Mouse (Mus musculus): ENCODE results near the gene Vps13d. TPM values are rescaled to one million over a fixed set of nuclear protein-coding genes. Genes with fewer than 3 reads are reported as not detected.
A peak's percentile ranks its signal among the peaks of the same experiment; 100 is the strongest.

Gene Vps13d
- polyA plus RNA-seq, 1 experiment from 2014 or later: 8.5 TPM

DNA sequence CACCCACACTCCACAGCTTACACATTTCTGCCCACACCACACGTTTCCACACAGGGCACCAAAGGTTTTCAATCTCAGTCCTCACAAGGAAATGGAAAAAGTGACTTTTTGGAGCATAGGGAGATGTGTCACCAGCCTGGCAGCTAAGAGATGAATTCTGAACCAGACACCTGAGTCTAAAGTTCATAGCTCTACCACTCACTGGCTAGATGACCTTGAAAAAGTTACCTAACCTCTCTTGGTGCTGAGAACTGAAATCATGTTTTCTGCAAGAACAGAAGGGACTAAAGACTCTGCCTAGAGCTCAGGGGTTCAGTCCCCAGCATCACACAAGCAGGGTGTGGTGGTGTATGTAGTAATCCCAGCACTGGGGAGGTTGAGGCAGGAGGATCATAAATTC lies 25.2 kb upstream of the Vps13d start:
- no peaks in the 10 kb centered on the region for H3K36me3 ChIP-seq (ENCODE audit: insufficient read depth)
- no peak for DNase-seq
- ATAC-seq (ENCODE audit: insufficient read depth): no peak
- H3K27ac ChIP-seq (ENCODE audit: low read depth): no peak overlapping the region
- no peak for TF ChIP-seq CTCF (IDR thresholded peaks at IDR 0.05; ENCODE audit: low read depth)
- no peak overlapping the region for H3K4me2 ChIP-seq
- no peaks in the 10 kb centered on the region for H3K27me3 ChIP-seq (ENCODE audit: insufficient read depth, low read length)
- no peaks in the 10 kb centered on the region for H3K4me1 ChIP-seq (ENCODE audit: insufficient read depth)
- no peak overlapping the region for H3K4me3 ChIP-seq (ENCODE audit: low read depth, low read length)
- H3K9ac ChIP-seq: no peak overlapping the region
- 53% methylated on average over 1 of the region's 1 CpGs for WGBS
- H3K9me3 ChIP-seq (ENCODE audit: low read depth, low read length): no peaks in the 10 kb centered on the region

DNA sequence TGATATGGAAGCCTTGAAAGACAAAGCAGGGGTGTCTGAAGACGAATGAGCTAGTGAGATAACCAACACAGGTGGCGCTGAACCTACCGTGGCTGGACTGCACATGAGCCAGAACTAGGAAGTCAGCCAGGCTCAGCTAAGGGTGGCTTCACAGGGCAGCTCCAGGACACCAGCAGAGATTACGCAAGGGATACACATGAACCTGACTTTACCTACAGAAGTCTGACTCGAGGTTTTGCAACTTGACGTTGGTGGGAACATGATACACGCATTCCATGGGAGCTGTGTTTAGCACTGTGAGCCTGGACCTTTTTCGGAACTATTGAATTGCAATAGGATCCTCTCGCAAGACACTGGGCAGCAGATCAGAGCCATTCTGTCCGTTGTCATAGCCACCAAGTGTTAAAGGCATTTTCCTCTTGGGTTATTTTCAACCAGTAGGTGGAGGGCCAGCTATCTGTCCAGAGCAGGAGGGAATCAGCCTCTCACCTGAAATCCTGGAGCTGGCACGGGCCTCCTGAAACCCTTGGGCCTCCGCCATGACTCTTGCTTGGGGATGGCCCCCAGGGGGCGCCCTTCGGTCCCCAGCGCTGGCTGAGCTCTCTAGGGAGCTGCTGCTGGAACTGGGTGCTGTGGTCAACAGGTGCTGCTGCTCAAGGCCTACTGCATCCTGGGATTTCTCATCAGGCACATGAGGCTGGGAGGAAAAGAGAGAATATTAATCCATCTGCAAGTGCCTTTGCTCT lies 24.6 kb upstream of the Vps13d start:
- Histone ChIP-seq H3K27ac (ENCODE audit: low read depth) (no peak overlapping the region), H3K4me1 (ENCODE audit: insufficient read depth) (no peaks in the 10 kb centered on the region), H3K9ac (no peak overlapping the region), H3K4me3 (ENCODE audit: low read depth, low read length) (no peak overlapping the region), H3K27me3 (ENCODE audit: insufficient read depth, low read length) (no peaks in the 10 kb centered on the region), H3K4me2 (no peak overlapping the region), H3K36me3 (ENCODE audit: insufficient read depth) (no peaks in the 10 kb centered on the region), H3K9me3 (ENCODE audit: low read depth, low read length) (no peaks in the 10 kb centered on the region)
- 62% methylated on average over 15 of the region's 15 CpGs for WGBS
- ATAC-seq (ENCODE audit: insufficient read depth) (no peak), DNase-seq (no peak)
- TF ChIP-seq CTCF (IDR thresholded peaks at IDR 0.05; ENCODE audit: low read depth): peak; percentile 52

GRCm38 (mm10) chr4:145217837-145218236 lies 23.0 kb upstream of the Vps13d start:
- Histone ChIP-seq H3K27me3 (ENCODE audit: insufficient read depth, low read length) (no peaks in the 10 kb centered on the region), H3K4me1 (ENCODE audit: insufficient read depth) (no peaks in the 10 kb centered on the region), H3K27ac (ENCODE audit: low read depth) (no peak overlapping the region), H3K4me2 (no peak overlapping the region), H3K36me3 (ENCODE audit: insufficient read depth) (no peaks in the 10 kb centered on the region), H3K9me3 (ENCODE audit: low read depth, low read length) (no peaks in the 10 kb centered on the region), H3K9ac (no peak overlapping the region), H3K4me3 (ENCODE audit: low read depth, low read length) (no peak overlapping the region)
- WGBS: 62% methylated on average over 5 of the region's 5 CpGs
- DNase-seq (no peak), ATAC-seq (ENCODE audit: insufficient read depth) (no peak)
- TF ChIP-seq CTCF (IDR thresholded peaks at IDR 0.05; ENCODE audit: low read depth): no peak

DNA sequence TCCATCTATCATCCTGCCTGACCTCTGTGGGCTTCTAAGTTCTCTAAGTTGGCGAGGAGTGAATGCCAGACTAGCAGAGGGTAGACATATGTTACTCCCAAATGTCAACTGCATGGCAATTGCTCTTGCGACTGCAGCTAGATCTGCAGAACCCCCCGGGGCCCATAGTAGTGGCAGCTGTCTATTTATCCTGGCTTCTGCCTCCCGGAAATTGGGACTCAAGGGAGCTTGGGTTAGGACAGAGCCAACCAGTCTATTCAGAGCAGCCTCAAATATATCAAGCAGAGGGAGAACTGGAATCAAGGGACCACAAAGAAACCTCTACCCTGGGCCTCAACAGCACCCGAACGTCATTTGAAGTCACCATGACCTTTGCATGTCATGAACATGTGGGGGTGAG lies 22.2 kb upstream of the Vps13d start:
- no peaks in the 10 kb centered on the region for H3K27me3 ChIP-seq (ENCODE audit: insufficient read depth, low read length)
- ATAC-seq (ENCODE audit: insufficient read depth) (no peak), DNase-seq (no peak)
- 77% methylated on average over 6 of the region's 6 CpGs for WGBS
- no peaks in the 10 kb centered on the region for H3K4me1 ChIP-seq (ENCODE audit: insufficient read depth)
- no peak overlapping the region for H3K9ac ChIP-seq
- no peak overlapping the region for H3K27ac ChIP-seq (ENCODE audit: low read depth)
- no peaks in the 10 kb centered on the region for H3K36me3 ChIP-seq (ENCODE audit: insufficient read depth)
- no peak overlapping the region for H3K4me3 ChIP-seq (ENCODE audit: low read depth, low read length)
- no peaks in the 10 kb centered on the region for H3K9me3 ChIP-seq (ENCODE audit: low read depth, low read length)
- H3K4me2 ChIP-seq: no peak overlapping the region
- no peak for TF ChIP-seq CTCF (IDR thresholded peaks at IDR 0.05; ENCODE audit: low read depth)

- Histone ChIP-seq H3K9ac (no peak overlapping the region), H3K4me1 (ENCODE audit: insufficient read depth) (no peaks in the 10 kb centered on the region), H3K27ac (ENCODE audit: low read depth) (no peak overlapping the region), H3K27me3 (ENCODE audit: insufficient read depth, low read length) (no peaks in the 10 kb centered on the region), H3K4me3 (ENCODE audit: low read depth, low read length) (no peak overlapping the region), H3K4me2 (no peak overlapping the region), H3K36me3 (ENCODE audit: insufficient read depth) (no peaks in the 10 kb centered on the region), H3K9me3 (ENCODE audit: low read depth, low read length) (no peaks in the 10 kb centered on the region)
- ATAC-seq (ENCODE audit: insufficient read depth): no peak
- no peak for DNase-seq
- no peak for TF ChIP-seq CTCF (IDR thresholded peaks at IDR 0.05; ENCODE audit: low read depth)
- 69% methylated on average over 2 of the region's 2 CpGs for WGBS
Observed at GRCm38 (mm10) chr4:145215396-145215795, 20.6 kb upstream of the Vps13d start.

- Histone ChIP-seq H3K27ac (ENCODE audit: low read depth) (no peak overlapping the region), H3K36me3 (ENCODE audit: insufficient read depth) (no peaks in the 10 kb centered on the region), H3K27me3 (ENCODE audit: insufficient read depth, low read length) (no peaks in the 10 kb centered on the region), H3K9me3 (ENCODE audit: low read depth, low read length) (no peaks in the 10 kb centered on the region), H3K4me2 (no peak overlapping the region), H3K4me1 (ENCODE audit: insufficient read depth) (no peaks in the 10 kb centered on the region), H3K4me3 (ENCODE audit: low read depth, low read length) (no peak overlapping the region), H3K9ac (no peak overlapping the region)
- peak; percentile 64 for ATAC-seq (ENCODE audit: insufficient read depth)
- no peak for TF ChIP-seq CTCF (IDR thresholded peaks at IDR 0.05; ENCODE audit: low read depth)
- WGBS: 34% methylated on average over 6 of the region's 6 CpGs
- no peak for DNase-seq
Observed at GRCm38 (mm10) chr4:145214786-145215174, 20.0 kb upstream of the Vps13d start.

- H3K4me3 ChIP-seq (ENCODE audit: low read depth, low read length): no peak overlapping the region
Observed at GRCm38 (mm10) chr4:145213999-145214785, 19.4 kb upstream of the Vps13d start.

More at GRCm38 (mm10) chr4:145213999-145214785, 19.4 kb upstream of the Vps13d start:
- TF ChIP-seq CTCF (IDR thresholded peaks at IDR 0.05; ENCODE audit: low read depth): peak; percentile 95
- ATAC-seq (ENCODE audit: insufficient read depth): peak; percentile 90
- 33% methylated on average over 8 of the region's 8 CpGs for WGBS
- peak; percentile 93 for DNase-seq
- Histone ChIP-seq H3K27me3 (ENCODE audit: insufficient read depth, low read length) (no peaks in the 10 kb centered on the region), H3K4me1 (ENCODE audit: insufficient read depth) (no peaks in the 10 kb centered on the region), H3K4me2 (no peak overlapping the region), H3K36me3 (ENCODE audit: insufficient read depth) (no peaks in the 10 kb centered on the region), H3K9me3 (ENCODE audit: low read depth, low read length) (no peaks in the 10 kb centered on the region), H3K27ac (ENCODE audit: low read depth) (no peak overlapping the region), H3K9ac (no peak overlapping the region)
